Mouse (Mus musculus) kidney, embryonic 16.5 days (tissue): ENCODE results near the gene Mical3. TPM values are rescaled to one million over a fixed set of nuclear protein-coding genes. Genes with fewer than 3 reads are reported as not detected.

Experiments
- ATAC-seq: fragments of 200-750 bp; cut with Nextera tagmentation; 2 replicates; pipeline ENCODE4 v1.8.0; 2017; ENCODE audit warnings: moderate TSS enrichment; ENCODE audit not compliant: low FRiP score, low TSS enrichment
- H3K27ac ChIP-seq: fragments of 300-500 bp; sonication (generic); 2 replicates; pipeline ENCODE4 v1.5.1; 2014; ENCODE audit warnings: low read length
- H3K27me3 ChIP-seq: fragments of 300-500 bp; sonication (generic); 2 replicates; pipeline ENCODE4 v1.6.1; 2014; ENCODE audit warnings: low read length, control low read depth, mixed read lengths; ENCODE audit not compliant: insufficient read depth
- H3K36me3 ChIP-seq: fragments of 300-500 bp; sonication (generic); 2 replicates; pipeline ENCODE4 v1.6.1; 2014; ENCODE audit warnings: low read length, control low read depth, mixed read lengths; ENCODE audit not compliant: insufficient read depth
- H3K4me1 ChIP-seq: fragments of 300-500 bp; sonication (generic); 2 replicates; pipeline ENCODE4 v1.6.1; 2014; ENCODE audit warnings: low read length, control low read depth, mixed read lengths; ENCODE audit not compliant: insufficient read depth
- H3K4me2 ChIP-seq: fragments of 300-500 bp; sonication (generic); replicated peaks from 2 replicates; pipeline ENCODE4 v1.6.1; 2014; ENCODE audit warnings: low read depth, low read length
- H3K4me3 ChIP-seq: fragments of 300-500 bp; sonication (generic); 2 replicates; pipeline ENCODE4 v1.5.1; 2014; ENCODE audit warnings: mild to moderate bottlenecking, low read length
- H3K9ac ChIP-seq: fragments of 300-500 bp; sonication (generic); replicated peaks from 2 replicates; pipeline ENCODE4 v1.6.1; 2014; ENCODE audit warnings: low read length
- H3K9me3 ChIP-seq: fragments of 300-500 bp; sonication (generic); 2 replicates; pipeline ENCODE4 v1.6.1; 2016; ENCODE audit warnings: low read length, control low read depth
- WGBS: fragments of 180-500 bp; shearing (Covaris S2); extraction: QIAGEN DNeasy Blood & Tissue Kit; methylation state at CpG from one replicate; pipeline ENCODE4 v1.1.7; 2014; 5-methylcytosine and 5-hydroxymethylcytosine counted together
- polyA plus RNA-seq: library from polyadenylated mRNA; unstranded; fragments of >200 nt; fragmentation: Nextera tagmentation; extraction: Ambion mirVana; gene quantifications from 2 replicates; pipeline ENCODE4 v1.2.1, GENCODE M21; 2015

Mical3 gene
- polyA plus RNA-seq, 1 experiment from 2014 or later: 10.9 TPM

GRCm38 (mm10) chr6:120898188-120898833 is 232.5 kb downstream of the Mical3 start:
- Histone ChIP-seq H3K27me3 (no peaks in the 10 kb centered on the region), H3K4me2 (no peak overlapping the region), H3K9ac (no peak overlapping the region), H3K36me3 (peaks cover 18% of the 10 kb centered on the region), H3K4me3 (no peak overlapping the region), H3K9me3 (no peaks in the 10 kb centered on the region), H3K27ac (no peak overlapping the region), H3K4me1 (no peaks in the 10 kb centered on the region)
- WGBS: 73% methylated on average over 6 of the region's 6 CpGs
- peak; percentile 49 for ATAC-seq

GRCm38 (mm10) chr6:120894524-120894923 is 236.3 kb downstream of the Mical3 start:
- Histone ChIP-seq H3K9me3 (no peaks in the 10 kb centered on the region), H3K4me3 (no peak overlapping the region), H3K27ac (no peak overlapping the region), H3K4me2 (no peak overlapping the region), H3K27me3 (no peaks in the 10 kb centered on the region), H3K4me1 (no peaks in the 10 kb centered on the region), H3K36me3 (peaks cover 38% of the 10 kb centered on the region), H3K9ac (no peak overlapping the region)
- WGBS: 60% methylated on average over 9 of the region's 9 CpGs
- no peak for ATAC-seq

- Histone ChIP-seq H3K4me3 (no peak overlapping the region), H3K9me3 (no peaks in the 10 kb centered on the region), H3K4me2 (no peak overlapping the region), H3K4me1 (no peaks in the 10 kb centered on the region), H3K36me3 (peaks cover 38% of the 10 kb centered on the region), H3K27me3 (no peaks in the 10 kb centered on the region), H3K9ac (no peak overlapping the region), H3K27ac (no peak overlapping the region)
- WGBS: 93% methylated on average over 9 of the region's 9 CpGs
- no peak for ATAC-seq
Measured at GRCm38 (mm10) chr6:120894089-120894488, 236.7 kb downstream of the Mical3 start.

- no peak overlapping the region for H3K4me3 ChIP-seq
- ATAC-seq: no peak
- WGBS: 84% methylated on average over 17 of the region's 17 CpGs
- H3K27ac ChIP-seq: no peak overlapping the region
- H3K27me3 ChIP-seq: no peaks in the 10 kb centered on the region
- no peaks in the 10 kb centered on the region for H3K4me1 ChIP-seq
- H3K9ac ChIP-seq: no peak overlapping the region
- H3K4me2 ChIP-seq: no peak overlapping the region
- H3K9me3 ChIP-seq: peaks cover 7% of the 10 kb centered on the region; the same call in 1 of the 2 replicates
- H3K36me3 ChIP-seq: peaks cover 53% of the 10 kb centered on the region
Measured at GRCm38 (mm10) chr6:120886696-120887095, 244.1 kb downstream of the Mical3 start.

- H3K27me3 ChIP-seq: no peaks in the 10 kb centered on the region
- no peak for ATAC-seq
- WGBS: 92% methylated on average over 6 of the region's 6 CpGs
- H3K4me1 ChIP-seq: no peaks in the 10 kb centered on the region
- H3K9ac ChIP-seq: no peak overlapping the region
- H3K4me3 ChIP-seq: no peak overlapping the region
- H3K4me2 ChIP-seq: no peak overlapping the region
- peaks cover 50% of the 10 kb centered on the region for H3K36me3 ChIP-seq
- H3K27ac ChIP-seq: no peak overlapping the region
- H3K9me3 ChIP-seq: peaks cover 7% of the 10 kb centered on the region; the same call in 1 of the 2 replicates
Measured at GRCm38 (mm10) chr6:120884436-120884835, 246.4 kb downstream of the Mical3 start.

Other genes with a start within 250 kb of the Mical3 start
- gene Bid, start 214.1 kb downstream of the Mical3 start, polyA plus RNA-seq: 26.8 and 29.1 TPM in 2 replicates
- gene Pex26, start 52.7 kb upstream of the Mical3 start, polyA plus RNA-seq: 12.8 and 13.6 TPM in 2 replicates
- 0.27 and 0.75 TPM in 2 replicates for gene Tuba8, start 79.7 kb upstream of the Mical3 start, polyA plus RNA-seq
- 2.8 and 3.0 TPM in 2 replicates for gene Usp18, start 114.9 kb upstream of the Mical3 start, polyA plus RNA-seq
- gene Slc6a13, start 169.2 kb upstream of the Mical3 start, polyA plus RNA-seq: 33.3 and 35.1 TPM in 2 replicates
- 0.78 and 0.99 TPM in 2 replicates for gene Slc6a12, start 212.1 kb upstream of the Mical3 start, polyA plus RNA-seq